Mouse (Mus musculus): ENCODE results near the gene Igsf3.

DNA sequence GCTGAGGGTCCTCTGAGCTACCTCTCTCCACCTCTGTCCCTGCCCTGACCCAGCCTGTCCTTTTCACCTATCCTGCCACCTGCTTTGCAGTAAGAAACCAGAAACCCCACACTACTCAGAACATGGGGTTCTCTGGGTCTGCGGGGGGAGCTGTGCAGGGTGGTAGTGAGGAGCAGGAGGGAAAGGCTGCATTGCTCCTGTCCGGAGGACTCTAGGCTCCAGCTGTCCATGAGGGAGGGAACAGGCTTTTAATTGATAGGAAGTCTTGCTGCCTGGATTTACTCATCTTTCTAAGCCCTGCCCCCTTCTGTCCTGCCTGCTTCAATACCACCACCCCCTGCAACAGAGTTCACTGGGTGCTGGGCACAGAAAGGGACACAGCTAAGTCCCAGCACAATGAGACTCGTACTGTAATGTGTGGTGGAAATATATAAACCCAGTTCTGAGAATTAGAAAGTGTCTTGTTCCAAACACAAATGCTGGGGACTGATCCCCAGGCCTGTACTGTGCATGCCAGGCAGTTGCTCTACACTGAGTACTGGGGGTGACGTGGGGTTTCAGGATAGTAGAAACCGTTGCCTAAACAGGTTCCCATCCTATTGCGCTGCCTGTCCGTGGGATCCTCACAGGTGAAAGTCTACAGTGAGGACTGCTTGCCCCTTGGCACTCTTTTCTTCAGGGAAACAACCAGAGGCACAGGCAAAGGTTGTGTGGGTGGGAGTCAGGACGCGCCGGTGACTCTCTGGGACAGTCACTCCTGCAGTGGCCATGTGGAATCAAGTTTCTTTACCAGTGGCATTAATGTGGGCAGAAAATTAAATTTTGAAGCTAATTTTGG, 133.0 kb downstream of the Igsf3 start:
- TF ChIP-seq POLR2A (IDR thresholded peaks at IDR 0.05; ENCODE audit: insufficient read depth, low read depth, low read length) (no peak), CTCF (IDR thresholded peaks at IDR 0.05; ENCODE audit: insufficient read depth, low read depth, low read length) (no peak)

Measured in olfactory bulb, adult 2 months (tissue).